Mouse (Mus musculus) megakaryocyte, embryonic 14.5 days (primary cell): Measurements from ENCODE around the gene Sox5.

ENCODE experiments used
- FLI1 ChIP-seq: IDR thresholded peaks from 2 replicates; pipeline ENCODE4 v1.6.1; 2012; ENCODE audit warnings: low read length, inconsistent platforms, mixed read lengths
- GATA1 ChIP-seq: IDR thresholded peaks from 3 replicates; pipeline ENCODE4 v1.6.1; 2012; ENCODE audit warnings: mixed read lengths, low read length, inconsistent platforms, borderline replicate concordance

- TF ChIP-seq GATA1 (no peak), FLI1 (no peak)
Observed at GRCm38 (mm10) chr6:144179111-144179510, 602.7 kb downstream of the Sox5 start.
